Mouse (Mus musculus) lung, postnatal 0 days (tissue): ENCODE data around the gene Gemin5. TPM values are rescaled to one million over a fixed set of nuclear protein-coding genes. Genes with fewer than 3 reads are reported as not detected.

Experiments used
- ATAC-seq: fragments of 200-750 bp; cut with Nextera tagmentation; 2 replicates; pipeline ENCODE4 v1.8.0; 2017; ENCODE audit warnings: moderate library complexity
- DNase-seq: peaks from one replicate; pipeline ENCODE4 v3.0.0-alpha.2; 2016; ENCODE audit warnings: low spot score
- H3K27ac ChIP-seq: fragments of 300-500 bp; sonication (generic); 2 replicates; pipeline ENCODE4 v1.5.1; 2014; ENCODE audit warnings: antibody characterized with exemption, mild to moderate bottlenecking, low read length, mixed read lengths
- H3K27me3 ChIP-seq: fragments of 300-500 bp; sonication (generic); replicated peaks from 2 replicates; pipeline ENCODE4 v1.6.1; 2014; ENCODE audit warnings: low read length, mixed read lengths; ENCODE audit not compliant: insufficient read depth
- H3K36me3 ChIP-seq: fragments of 300-500 bp; sonication (generic); 2 replicates; pipeline ENCODE4 v1.6.1; 2014; ENCODE audit warnings: low read length, mixed read lengths; ENCODE audit not compliant: insufficient read depth
- H3K4me1 ChIP-seq: fragments of 300-500 bp; sonication (generic); 2 replicates; pipeline ENCODE4 v1.6.1; 2014; ENCODE audit warnings: antibody characterized with exemption, low read depth, low read length, mixed read lengths; ENCODE audit not compliant: insufficient read depth
- H3K4me2 ChIP-seq: fragments of 300-500 bp; sonication (generic); replicated peaks from 2 replicates; pipeline ENCODE4 v1.6.1; 2014; ENCODE audit warnings: low read depth, mild to moderate bottlenecking, low read length, moderate library complexity, mixed read lengths
- H3K4me3 ChIP-seq: fragments of 300-500 bp; sonication (generic); 2 replicates; pipeline ENCODE4 v1.5.1; 2014; ENCODE audit warnings: low read depth, low read length
- H3K9ac ChIP-seq: fragments of 300-500 bp; sonication (generic); replicated peaks from 2 replicates; pipeline ENCODE4 v1.6.1; 2014; ENCODE audit warnings: low read depth, mild to moderate bottlenecking
- H3K9me3 ChIP-seq: fragments of 300-500 bp; sonication (generic); 2 replicates; pipeline ENCODE4 v1.6.1; 2016; ENCODE audit warnings: low read length, mixed read lengths
- CTCF ChIP-seq: IDR thresholded peaks from 2 replicates; pipeline ENCODE4 v1.5.1; 2016; ENCODE audit warnings: antibody characterized with exemption, mild to moderate bottlenecking
- EP300 ChIP-seq: IDR thresholded peaks from 2 replicates; pipeline ENCODE4 v1.6.1; 2016; ENCODE audit warnings: antibody characterized with exemption, mild to moderate bottlenecking, control low read depth
- WGBS: fragments of 180-500 bp; shearing (Covaris S2); extraction: QIAGEN DNeasy Blood & Tissue Kit; methylation state at CpG from one replicate; pipeline ENCODE4 v1.1.7; 2014; 5-methylcytosine and 5-hydroxymethylcytosine counted together
- polyA plus RNA-seq: library from polyadenylated mRNA; unstranded; fragments of >200 nt; fragmentation: Nextera tagmentation; extraction: Ambion mirVana; gene quantifications from 2 replicates; pipeline ENCODE4 v1.2.1, GENCODE M21; 2015

Gene Gemin5
- polyA plus RNA-seq, 1 experiment from 2014 or later = 4.3 TPM

DNA sequence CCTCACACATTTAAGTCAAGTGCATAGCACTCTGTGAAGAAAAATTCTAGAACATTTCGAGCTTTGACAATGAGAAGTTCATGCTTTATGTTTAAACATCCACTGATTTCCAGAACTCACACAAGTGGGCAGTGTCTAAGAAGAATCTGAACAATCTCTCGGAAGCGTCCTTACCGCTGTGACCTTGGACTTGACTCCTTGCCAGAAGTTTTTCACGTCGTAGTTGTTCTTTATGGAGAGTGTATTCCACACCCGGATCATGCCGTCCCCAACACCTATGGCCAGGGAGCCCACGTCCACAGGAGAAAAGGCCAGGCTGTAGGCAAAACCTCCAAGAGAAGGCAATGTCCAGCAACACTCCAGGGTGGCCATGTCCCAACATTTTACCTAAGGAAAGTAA lies 12.9 kb downstream of the Gemin5 start:
- no peak overlapping the region for H3K9ac ChIP-seq
- no peak overlapping the region for H3K27ac ChIP-seq
- no peak overlapping the region for H3K4me2 ChIP-seq
- ATAC-seq (peak; percentile 52), DNase-seq (no peak)
- H3K4me1 ChIP-seq = no peaks in the 10 kb centered on the region
- TF ChIP-seq CTCF = no peak
- TF ChIP-seq EP300 = no peak
- no peak overlapping the region for H3K4me3 ChIP-seq
- H3K36me3 ChIP-seq = peaks cover 18% of the 10 kb centered on the region
- WGBS = 78% methylated on average over 9 of the region's 9 CpGs
- no peaks in the 10 kb centered on the region for H3K9me3 ChIP-seq
- no peaks in the 10 kb centered on the region for H3K27me3 ChIP-seq

DNA sequence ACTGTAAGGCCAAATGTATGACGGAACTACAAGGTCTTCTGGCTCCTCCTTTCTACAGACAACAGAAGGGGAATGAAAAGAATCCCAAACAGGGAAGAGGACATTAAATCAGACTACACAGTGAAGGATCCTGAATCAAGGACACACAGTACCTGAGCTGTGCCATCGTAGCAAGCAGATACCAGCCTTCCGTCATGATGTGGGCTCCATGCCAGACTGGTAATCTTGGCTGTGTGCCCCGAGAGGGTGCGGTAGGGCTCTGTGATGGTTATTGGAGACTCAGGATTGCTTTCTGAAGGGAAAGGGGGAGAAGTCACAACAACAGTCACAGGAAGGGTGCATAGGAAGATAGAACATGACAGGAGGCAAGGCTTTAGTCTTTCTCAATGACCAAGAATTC lies 22.1 kb downstream of the Gemin5 start:
- H3K9ac ChIP-seq = no peak overlapping the region
- H3K4me3 ChIP-seq = no peak overlapping the region
- H3K9me3 ChIP-seq = no peaks in the 10 kb centered on the region
- no peak overlapping the region for H3K4me2 ChIP-seq
- no peak overlapping the region for H3K27ac ChIP-seq
- H3K4me1 ChIP-seq = no peaks in the 10 kb centered on the region
- ATAC-seq = no peak
- no peak for DNase-seq
- H3K36me3 ChIP-seq = peaks cover 15% of the 10 kb centered on the region
- 63% methylated on average over 5 of the region's 5 CpGs for WGBS
- no peak for TF ChIP-seq CTCF
- no peak for TF ChIP-seq EP300
- no peaks in the 10 kb centered on the region for H3K27me3 ChIP-seq

DNA sequence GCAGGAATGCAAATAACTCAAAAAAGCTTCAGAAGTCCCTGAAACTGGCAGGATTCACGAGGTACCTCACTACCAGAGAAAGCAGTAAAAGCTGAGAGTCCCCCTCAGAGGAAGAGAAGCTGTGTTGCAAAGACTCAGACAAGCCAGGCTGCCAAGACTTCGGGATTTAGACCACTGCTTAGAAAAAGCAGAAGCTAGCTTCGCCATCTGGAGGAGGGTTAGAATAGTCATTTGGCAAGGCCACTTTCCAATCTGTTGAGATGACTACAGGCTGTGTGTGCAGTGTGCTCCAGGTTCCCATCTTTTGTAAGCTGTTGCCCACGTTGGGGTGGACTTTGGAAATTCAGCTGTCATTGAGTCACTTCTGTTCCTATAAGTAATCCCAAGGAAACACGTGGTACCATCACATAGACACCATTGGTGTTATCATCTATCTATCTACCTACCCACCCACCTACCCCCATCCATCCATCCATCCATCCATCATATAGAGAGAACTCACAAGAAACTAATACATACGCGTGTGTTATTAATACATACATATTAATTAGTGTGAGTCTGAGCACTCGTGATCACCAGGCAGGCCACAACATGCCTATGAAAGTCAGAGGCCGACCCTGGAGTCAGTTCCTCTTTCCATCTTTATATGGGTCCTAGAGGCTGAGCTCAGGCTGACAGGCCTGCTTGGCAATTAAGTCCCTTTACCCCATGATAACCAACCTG lies 24.5 kb downstream of the Gemin5 start:
- H3K36me3 ChIP-seq = peaks cover 17% of the 10 kb centered on the region; the same call in 1 of the 2 replicates
- ATAC-seq (no peak), DNase-seq (no peak)
- no peak overlapping the region for H3K4me2 ChIP-seq
- no peaks in the 10 kb centered on the region for H3K9me3 ChIP-seq
- no peaks in the 10 kb centered on the region for H3K27me3 ChIP-seq
- TF ChIP-seq CTCF = no peak
- TF ChIP-seq EP300 = no peak
- WGBS = 86% methylated on average over 9 of the region's 9 CpGs
- H3K9ac ChIP-seq = no peak overlapping the region
- no peak overlapping the region for H3K27ac ChIP-seq
- no peak overlapping the region for H3K4me3 ChIP-seq
- no peaks in the 10 kb centered on the region for H3K4me1 ChIP-seq

DNA sequence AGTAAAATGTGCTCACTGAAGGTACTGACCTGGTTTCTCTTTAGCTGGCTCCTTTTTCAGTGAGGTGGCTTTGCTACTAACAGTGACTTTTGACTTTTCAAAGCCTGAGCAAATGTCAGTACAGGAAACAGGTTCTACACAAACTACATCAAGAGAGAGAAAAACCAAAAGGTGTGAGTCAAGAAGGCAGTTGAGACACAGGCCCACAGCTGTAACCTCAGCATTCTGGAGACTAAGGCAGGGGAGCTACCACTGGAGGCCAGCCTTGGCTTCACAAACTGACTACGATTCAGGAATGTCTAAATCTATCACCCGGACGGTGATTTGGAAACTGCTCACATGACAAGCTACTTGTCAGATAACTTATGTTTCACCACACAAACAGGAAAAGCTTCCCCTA lies 28.9 kb downstream of the Gemin5 start:
- ATAC-seq = no peak
- Histone ChIP-seq H3K9ac (no peak overlapping the region), H3K27ac (no peak overlapping the region), H3K9me3 (no peaks in the 10 kb centered on the region), H3K4me3 (no peak overlapping the region), H3K4me1 (no peaks in the 10 kb centered on the region), H3K4me2 (no peak overlapping the region), H3K36me3 (peaks cover 23% of the 10 kb centered on the region), H3K27me3 (no peaks in the 10 kb centered on the region)
- TF ChIP-seq EP300 = no peak
- TF ChIP-seq CTCF = no peak
- WGBS = 76% methylated on average over 3 of the region's 3 CpGs
- DNase-seq = no peak

DNA sequence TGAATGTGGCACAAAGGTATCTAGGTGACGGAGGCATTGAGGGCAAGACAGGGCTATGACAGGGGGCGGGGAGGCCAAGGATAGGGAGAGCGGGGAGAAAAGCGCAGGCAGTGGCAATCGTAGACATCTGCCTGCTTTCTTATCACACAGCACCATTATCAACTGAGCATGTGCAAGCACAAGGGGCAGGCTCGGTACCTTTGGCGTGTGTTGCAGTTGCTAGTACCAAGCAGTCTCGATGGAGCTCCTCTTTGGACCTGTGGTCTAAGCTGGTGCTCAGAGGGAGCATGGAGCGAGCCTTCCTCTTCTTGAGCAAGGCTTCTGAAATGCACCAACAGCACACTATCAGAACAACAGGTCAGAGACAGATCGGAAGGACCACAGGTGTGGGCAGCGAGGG lies 29.5 kb downstream of the Gemin5 start:
- no peak for TF ChIP-seq EP300
- no peaks in the 10 kb centered on the region for H3K27me3 ChIP-seq
- H3K36me3 ChIP-seq = peaks cover 23% of the 10 kb centered on the region
- WGBS = 93% methylated on average over 11 of the region's 11 CpGs
- H3K9ac ChIP-seq = no peak overlapping the region
- DNase-seq (no peak), ATAC-seq (no peak)
- H3K4me1 ChIP-seq = no peaks in the 10 kb centered on the region
- H3K27ac ChIP-seq = no peak overlapping the region
- no peak overlapping the region for H3K4me2 ChIP-seq
- H3K4me3 ChIP-seq = no peak overlapping the region
- no peaks in the 10 kb centered on the region for H3K9me3 ChIP-seq

DNA sequence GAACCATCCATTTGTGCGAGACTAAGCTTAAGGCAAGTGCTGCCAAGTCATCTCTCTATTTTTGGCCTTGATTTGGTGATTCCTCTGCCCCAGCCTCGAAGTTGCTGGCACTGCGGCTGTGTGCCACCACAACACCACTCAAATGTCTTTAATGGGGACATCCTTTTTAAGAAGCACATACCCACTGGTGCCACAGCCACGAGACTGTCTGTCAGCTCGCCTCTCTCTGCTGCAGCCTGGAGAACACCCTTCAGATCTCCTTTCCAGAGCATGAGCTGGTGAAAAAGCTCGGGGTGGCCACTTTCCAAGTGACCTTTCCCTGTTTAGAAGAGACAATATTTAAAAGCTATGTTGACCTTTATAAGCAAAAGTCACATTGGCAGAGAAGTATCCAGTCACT lies 31.7 kb downstream of the Gemin5 start:
- no peaks in the 10 kb centered on the region for H3K27me3 ChIP-seq
- no peak for TF ChIP-seq CTCF
- no peak for TF ChIP-seq EP300
- no peaks in the 10 kb centered on the region for H3K4me1 ChIP-seq
- no peak overlapping the region for H3K4me3 ChIP-seq
- H3K4me2 ChIP-seq = no peak overlapping the region
- 94% methylated on average over 6 of the region's 6 CpGs for WGBS
- no peak overlapping the region for H3K27ac ChIP-seq
- ATAC-seq = no peak
- peaks cover 23% of the 10 kb centered on the region for H3K36me3 ChIP-seq
- DNase-seq = no peak
- H3K9ac ChIP-seq = no peak overlapping the region
- no peaks in the 10 kb centered on the region for H3K9me3 ChIP-seq

DNA sequence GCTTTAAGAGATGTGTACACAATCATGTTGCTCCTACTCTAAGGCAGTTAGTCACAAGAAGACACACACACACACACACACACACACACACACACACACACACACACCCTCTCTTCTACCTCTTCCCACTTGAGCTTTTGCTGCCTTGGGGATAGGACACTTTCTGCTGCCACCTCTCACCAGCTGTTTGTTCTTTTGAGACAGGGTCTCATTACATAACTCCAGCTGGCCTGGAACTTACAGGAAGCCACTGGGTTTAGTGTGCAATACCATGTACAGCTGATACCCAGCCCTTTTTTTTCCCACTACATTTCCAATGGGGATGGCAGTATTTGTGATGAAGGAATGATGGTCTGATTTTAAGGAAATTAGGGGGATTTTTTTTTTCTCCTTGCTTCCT lies 33.0 kb downstream of the Gemin5 start:
- no peaks in the 10 kb centered on the region for H3K4me1 ChIP-seq

More for the DNA sequence above, 33.0 kb downstream of the Gemin5 start:
- Histone ChIP-seq H3K36me3 (peaks cover 24% of the 10 kb centered on the region; the same call in 1 of the 2 replicates), H3K4me3 (no peak overlapping the region), H3K27me3 (no peaks in the 10 kb centered on the region), H3K4me2 (no peak overlapping the region), H3K9ac (no peak overlapping the region), H3K9me3 (no peaks in the 10 kb centered on the region), H3K27ac (no peak overlapping the region)
- peak; percentile 55 for DNase-seq
- TF ChIP-seq CTCF (no peak), EP300 (peak; percentile 22; the same call in 1 of the 2 replicates)
- peak; percentile 57 for ATAC-seq
